Mouse (Mus musculus) C2C12 (cell line): ENCODE results near the gene Amdhd2.

Source experiments
- CTCF ChIP-seq: IDR thresholded peaks from one replicate; pipeline ENCODE4 v1.5.1; 2011; ENCODE audit not compliant: control insufficient read depth, insufficient read depth, insufficient read length
- MAX ChIP-seq: IDR thresholded peaks from one replicate; pipeline ENCODE4 v1.6.1; 2011; ENCODE audit warnings: mild to moderate bottlenecking, control low read depth
- MYOD1 ChIP-seq: IDR thresholded peaks from one replicate; pipeline ENCODE4 v1.6.1; 2011; ENCODE audit warnings: low read depth; ENCODE audit not compliant: control insufficient read depth, insufficient read length
- MYOG ChIP-seq: IDR thresholded peaks from one replicate; pipeline ENCODE4 v1.6.1; 2011; ENCODE audit not compliant: control insufficient read depth, insufficient read length; ENCODE audit errors: extremely low read depth

GRCm38 (mm10) chr17:24209043-24209915 lies 45.7 kb upstream of the Amdhd2 start, which contains the start of gene Ntn3:
- TF ChIP-seq MAX (no peak), CTCF (no peak), MYOD1 (no peak), MYOG (no peak)
